Mouse (Mus musculus) intestine, embryonic 15.5 days (tissue): Measurements from ENCODE around the gene Tanc1. TPM values are rescaled to one million over a fixed set of nuclear protein-coding genes. Genes with fewer than 3 reads are reported as not detected.

Experiments
- ATAC-seq: fragments of 200-750 bp; cut with Nextera tagmentation; 2 replicates; pipeline ENCODE4 v1.8.0; 2017; ENCODE audit warnings: moderate TSS enrichment, moderate library complexity
- H3K27ac ChIP-seq: fragments of 300-500 bp; sonication (generic); 2 replicates; pipeline ENCODE4 v1.5.1; 2015; ENCODE audit warnings: mild to moderate bottlenecking, inconsistent platforms
- H3K27me3 ChIP-seq: fragments of 300-500 bp; sonication (generic); replicated peaks from 2 replicates; pipeline ENCODE4 v1.6.1; 2015; ENCODE audit warnings: inconsistent platforms
- H3K36me3 ChIP-seq: fragments of 300-500 bp; sonication (generic); 2 replicates; pipeline ENCODE4 v1.6.1; 2015; ENCODE audit warnings: inconsistent platforms
- H3K4me1 ChIP-seq: fragments of 300-500 bp; sonication (generic); replicated peaks from 2 replicates; pipeline ENCODE4 v1.6.1; 2015; ENCODE audit warnings: inconsistent platforms
- H3K4me2 ChIP-seq: fragments of 300-500 bp; sonication (generic); replicated peaks from 2 replicates; pipeline ENCODE4 v1.6.1; 2015; ENCODE audit warnings: mild to moderate bottlenecking, inconsistent platforms
- H3K4me3 ChIP-seq: fragments of 300-500 bp; sonication (generic); replicated peaks from 2 replicates; pipeline ENCODE4 v1.5.1; 2015; ENCODE audit warnings: inconsistent platforms
- H3K9ac ChIP-seq: fragments of 300-500 bp; sonication (generic); 2 replicates; pipeline ENCODE4 v1.6.1; 2015; ENCODE audit warnings: inconsistent platforms
- H3K9me3 ChIP-seq: fragments of 300-500 bp; sonication (generic); 2 replicates; pipeline ENCODE4 v1.6.1; 2016; ENCODE audit warnings: inconsistent platforms
- WGBS: fragments of 180-500 bp; shearing (Covaris S2); methylation state at CpG from one replicate; pipeline ENCODE4 v1.1.7; 2015; 5-methylcytosine and 5-hydroxymethylcytosine counted together
- polyA plus RNA-seq: library from polyadenylated mRNA; unstranded; fragments of >200 nt; fragmentation: Nextera tagmentation; extraction: Ambion mirVana; gene quantifications from 2 replicates; pipeline ENCODE4 v1.2.1, GENCODE M21; 2015

Gene Tanc1
- polyA plus RNA-seq, 1 experiment from 2014 or later: 19.8 TPM

DNA sequence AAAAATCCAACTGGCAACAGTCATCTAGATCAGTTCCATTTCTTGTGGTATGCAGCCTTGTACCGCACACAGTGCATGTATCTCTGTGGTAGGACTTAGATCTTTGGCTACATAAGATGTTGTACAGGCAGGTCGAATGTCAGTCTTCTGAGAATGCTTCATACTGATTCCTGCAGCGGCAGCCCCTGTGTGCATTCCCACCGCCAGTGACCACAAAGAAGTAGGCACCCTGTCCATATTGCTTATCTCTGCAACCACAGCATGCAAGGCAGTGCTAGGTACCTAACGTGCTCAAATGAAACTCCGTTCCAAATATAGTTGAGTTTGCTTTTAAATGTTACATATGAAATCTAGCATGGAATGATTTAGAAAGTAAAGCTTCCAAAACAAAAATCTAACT is 269.6 kb downstream of the Tanc1 start:
- H3K4me2 ChIP-seq: peak overlapping the region; percentile 56
- no peaks in the 10 kb centered on the region for H3K27me3 ChIP-seq
- no peak for ATAC-seq
- H3K27ac ChIP-seq: peak overlapping the region; percentile 32; the same call in 1 of the 2 replicates
- no peaks in the 10 kb centered on the region for H3K9me3 ChIP-seq
- no peaks in the 10 kb centered on the region for H3K4me1 ChIP-seq
- H3K9ac ChIP-seq: 0 out of 2 replicates have a peak overlapping the region, but pooled peaks have one; percentile 71
- WGBS: 69% methylated on average over 6 of the region's 6 CpGs
- H3K36me3 ChIP-seq: no peaks in the 10 kb centered on the region
- H3K4me3 ChIP-seq: peak overlapping the region; percentile 70

DNA sequence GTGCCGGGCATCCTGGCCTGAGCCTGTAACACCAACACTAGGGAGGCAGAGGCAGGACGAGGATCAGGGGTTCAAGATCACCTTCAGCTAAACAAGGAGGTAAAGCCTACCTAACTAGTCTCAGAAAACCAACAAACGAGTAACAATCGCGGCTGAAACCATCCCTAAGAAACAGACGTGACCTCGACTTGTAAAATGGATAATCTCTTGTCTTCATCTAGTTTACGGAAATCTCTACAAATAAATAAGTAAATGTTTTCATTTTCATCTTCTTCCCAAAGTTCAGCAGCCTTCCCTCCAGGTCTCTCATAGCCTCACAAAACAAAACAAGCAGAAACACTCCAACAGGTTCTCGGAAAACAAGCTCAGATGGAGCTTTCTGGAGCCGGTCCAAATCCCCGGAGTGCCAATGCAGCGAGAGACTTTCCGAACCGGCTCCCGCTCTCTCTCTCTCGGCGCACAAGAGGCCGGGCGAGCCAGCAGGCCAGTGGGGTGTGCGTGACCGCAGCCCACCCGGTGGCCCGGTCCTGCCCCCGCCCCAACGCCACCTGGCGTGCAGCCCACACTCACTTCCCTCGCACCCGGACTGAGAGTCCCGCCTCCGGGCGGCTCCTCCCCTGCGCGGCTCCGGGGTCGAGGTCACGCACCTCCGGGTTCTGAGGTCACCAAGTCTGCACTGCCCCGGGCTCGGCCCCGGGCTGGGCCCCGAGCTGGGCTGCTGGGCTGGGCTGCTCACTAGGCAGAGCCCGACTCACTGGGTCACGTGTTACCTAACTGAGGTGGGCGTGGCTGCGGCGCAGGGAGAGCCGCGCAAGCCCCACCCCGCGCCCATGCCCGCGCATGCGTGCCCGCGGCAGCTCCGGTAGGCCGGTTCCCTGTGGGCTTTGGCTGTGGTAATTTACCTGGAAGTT is 270.2 kb downstream of the Tanc1 start, which contains the start of gene Wdsub1:
TSS of gene Wdsub1 (minus strand) at position 761 of the 911 bp plus-strand sequence.
- 4% methylated on average over 57 of the region's 57 CpGs for WGBS
- H3K4me3 ChIP-seq: peak within 1 kb of the TSS; percentile 70
- peak within 1 kb of the TSS; percentile 71 for H3K9ac ChIP-seq
- peak within 1 kb of the TSS; percentile 56 for H3K4me2 ChIP-seq
- H3K9me3 ChIP-seq: no peaks in the 10 kb centered on the region
- H3K36me3 ChIP-seq: no peaks in the 10 kb centered on the region
- peak within 1 kb of the TSS; percentile 59; the same call in 1 of the 2 replicates for H3K27ac ChIP-seq
- H3K4me1 ChIP-seq: no peaks in the 10 kb centered on the region
- ATAC-seq: peak; percentile 98
- H3K27me3 ChIP-seq: no peaks in the 10 kb centered on the region

DNA sequence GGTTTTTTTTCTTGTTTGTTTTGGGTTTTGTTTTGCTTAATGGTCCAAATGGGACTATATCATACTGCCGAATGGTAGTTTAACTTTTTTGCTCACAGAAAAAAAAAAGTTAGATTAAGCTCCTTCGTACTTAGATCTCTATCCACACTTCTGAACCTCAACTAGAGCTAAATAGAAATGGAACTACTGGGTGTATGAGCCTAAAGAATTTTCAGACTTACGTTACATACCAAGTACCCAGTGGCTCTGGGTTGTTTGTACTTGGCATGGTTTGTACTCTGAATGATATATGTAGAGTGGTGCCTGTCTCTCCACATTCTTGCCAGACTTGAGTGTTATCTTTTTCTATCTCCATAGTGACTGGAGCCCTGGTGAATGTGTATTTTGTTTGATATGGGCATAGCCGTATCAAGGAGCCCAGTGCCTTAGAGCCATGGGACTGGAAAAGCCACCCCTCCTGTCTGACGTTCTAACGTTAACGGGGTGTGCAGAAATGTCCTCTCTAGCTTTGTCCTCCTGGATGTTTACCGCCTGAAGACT is 271.0 kb downstream of the Tanc1 start:
- Histone ChIP-seq H3K9me3 (no peaks in the 10 kb centered on the region), H3K36me3 (no peaks in the 10 kb centered on the region), H3K27ac (no peak overlapping the region), H3K9ac (0 out of 2 replicates have a peak overlapping the region, but pooled peaks have one; percentile 71), H3K4me2 (peak overlapping the region; percentile 56), H3K4me1 (no peaks in the 10 kb centered on the region), H3K27me3 (no peaks in the 10 kb centered on the region), H3K4me3 (peak overlapping the region; percentile 70)
- WGBS: 56% methylated on average over 8 of the region's 8 CpGs
- ATAC-seq: peak; percentile 24

DNA sequence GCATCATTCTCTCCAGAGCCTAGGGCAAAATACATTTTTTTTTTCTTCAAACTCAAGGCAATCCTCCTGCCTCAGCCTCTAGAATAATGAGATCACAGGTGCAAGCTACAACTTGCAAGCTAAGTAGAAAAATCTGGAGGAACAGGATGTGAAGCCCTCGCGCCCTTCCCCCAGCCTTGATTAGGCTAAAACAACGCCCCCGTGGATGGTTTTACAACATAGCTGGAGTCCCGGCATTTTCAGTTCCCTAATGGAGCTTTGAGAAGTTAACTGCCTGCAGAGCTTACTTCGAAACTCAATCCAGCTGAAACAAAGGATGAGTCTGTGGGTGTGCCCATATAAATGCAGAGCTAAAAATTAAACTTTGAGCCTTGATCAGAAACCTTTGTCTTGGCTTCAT is 277.9 kb downstream of the Tanc1 start:
- Histone ChIP-seq H3K9ac (no peak overlapping the region), H3K27me3 (no peaks in the 10 kb centered on the region), H3K9me3 (no peaks in the 10 kb centered on the region), H3K36me3 (no peaks in the 10 kb centered on the region), H3K4me1 (no peaks in the 10 kb centered on the region), H3K4me3 (no peak overlapping the region), H3K4me2 (no peak overlapping the region), H3K27ac (no peak overlapping the region)
- ATAC-seq: no peak
- 76% methylated on average over 6 of the region's 6 CpGs for WGBS

Other genes with a start within 250 kb of the Tanc1 start
- gene Dapl1, start 127.4 kb upstream of the Tanc1 start, polyA plus RNA-seq: 0.28 TPM in 1 of 2 replicates, not detected in the other